Mouse (Mus musculus): Measurements from ENCODE around the gene Cct8l1. TPM values are rescaled to one million over a fixed set of nuclear protein-coding genes. Genes with fewer than 3 reads are reported as not detected.

Cct8l1 gene
- polyA plus RNA-seq, 1 experiment from 2014 or later = not detected

- Histone ChIP-seq H3K9me3 (no peaks in the 10 kb centered on the region), H3K27ac (no peak overlapping the region), H3K4me3 (no peak overlapping the region), H3K4me1 (replicated peaks) (0 out of 2 replicates have a peak, but pooled peaks cover 5% of the 10 kb centered on the region), H3K36me3 (no peaks in the 10 kb centered on the region), H3K27me3 (ENCODE audit: insufficient read depth, poor library complexity, severe bottlenecking) (no peaks in the 10 kb centered on the region)
- WGBS = 84% methylated on average over 2 of the region's 2 CpGs
- DNase-seq (ENCODE audit: low spot score) = no peak
These were observed 19.7 kb downstream of the Cct8l1 start for GRCm38 (mm10) chr5:25535566-25535965.

- 0 out of 2 replicates have a peak, but pooled peaks cover 5% of the 10 kb centered on the region for H3K4me1 ChIP-seq (replicated peaks)
- no peaks in the 10 kb centered on the region for H3K9me3 ChIP-seq
- H3K27ac ChIP-seq = no peak overlapping the region
- no peaks in the 10 kb centered on the region for H3K27me3 ChIP-seq (ENCODE audit: insufficient read depth, poor library complexity, severe bottlenecking)
- WGBS = 50% methylated on average over 2 of the region's 2 CpGs
- DNase-seq (ENCODE audit: low spot score) = no peak
- H3K36me3 ChIP-seq = no peaks in the 10 kb centered on the region
- no peak overlapping the region for H3K4me3 ChIP-seq
These were observed 20.6 kb downstream of the Cct8l1 start for GRCm38 (mm10) chr5:25536451-25536850.

- H3K27ac ChIP-seq = no peak overlapping the region
- 0 out of 2 replicates have a peak, but pooled peaks cover 5% of the 10 kb centered on the region for H3K4me1 ChIP-seq (replicated peaks)
- DNase-seq (ENCODE audit: low spot score) = no peak
- H3K9me3 ChIP-seq = no peaks in the 10 kb centered on the region
- H3K27me3 ChIP-seq (ENCODE audit: insufficient read depth, poor library complexity, severe bottlenecking) = no peaks in the 10 kb centered on the region
- 46% methylated on average over 6 of the region's 6 CpGs for WGBS
- no peak overlapping the region for H3K4me3 ChIP-seq
- no peaks in the 10 kb centered on the region for H3K36me3 ChIP-seq
These were observed 21.1 kb downstream of the Cct8l1 start for GRCm38 (mm10) chr5:25536921-25537409.

- Histone ChIP-seq H3K4me1 (replicated peaks) (0 out of 2 replicates have a peak, but pooled peaks cover 3% of the 10 kb centered on the region), H3K27me3 (ENCODE audit: insufficient read depth, poor library complexity, severe bottlenecking) (no peaks in the 10 kb centered on the region), H3K27ac (no peak overlapping the region), H3K9me3 (no peaks in the 10 kb centered on the region), H3K4me3 (no peak overlapping the region), H3K36me3 (no peaks in the 10 kb centered on the region)
- DNase-seq (ENCODE audit: low spot score) = no peak
These were observed 24.5 kb downstream of the Cct8l1 start for GRCm38 (mm10) chr5:25540412-25540811.

- WGBS = 89% methylated on average over 3 of the region's 3 CpGs
- no peaks in the 10 kb centered on the region for H3K27me3 ChIP-seq (ENCODE audit: insufficient read depth, poor library complexity, severe bottlenecking)
- no peak overlapping the region for H3K4me3 ChIP-seq
- 0 out of 2 replicates have a peak, but pooled peaks cover 3% of the 10 kb centered on the region for H3K4me1 ChIP-seq (replicated peaks)
- H3K9me3 ChIP-seq = no peaks in the 10 kb centered on the region
- H3K27ac ChIP-seq = no peak overlapping the region
- DNase-seq (ENCODE audit: low spot score) = no peak
- no peaks in the 10 kb centered on the region for H3K36me3 ChIP-seq
These were observed 25.1 kb downstream of the Cct8l1 start for GRCm38 (mm10) chr5:25540921-25541320.

- no peaks in the 10 kb centered on the region for H3K9me3 ChIP-seq
- no peak for DNase-seq (ENCODE audit: low spot score)
- 66% methylated on average over 2 of the region's 2 CpGs for WGBS
- H3K27ac ChIP-seq = no peak overlapping the region
- H3K4me1 ChIP-seq (replicated peaks) = 0 out of 2 replicates have a peak, but pooled peaks cover 3% of the 10 kb centered on the region
- no peak overlapping the region for H3K4me3 ChIP-seq
- no peaks in the 10 kb centered on the region for H3K27me3 ChIP-seq (ENCODE audit: insufficient read depth, poor library complexity, severe bottlenecking)
- H3K36me3 ChIP-seq = no peaks in the 10 kb centered on the region
These were observed 25.8 kb downstream of the Cct8l1 start for GRCm38 (mm10) chr5:25541661-25542060.

- H3K36me3 ChIP-seq = no peaks in the 10 kb centered on the region
- no peak overlapping the region for H3K4me3 ChIP-seq
- H3K4me1 ChIP-seq (replicated peaks) = no peaks in the 10 kb centered on the region
- no peak for DNase-seq (ENCODE audit: low spot score)
- WGBS = 93% methylated on average over 3 of the region's 3 CpGs
- H3K27ac ChIP-seq = no peak overlapping the region
- no peaks in the 10 kb centered on the region for H3K27me3 ChIP-seq (ENCODE audit: insufficient read depth, poor library complexity, severe bottlenecking)
- no peaks in the 10 kb centered on the region for H3K9me3 ChIP-seq
These were observed 28.2 kb downstream of the Cct8l1 start for GRCm38 (mm10) chr5:25544061-25544460.

GRCm38 (mm10) chr5:25544566-25544965 lies 28.7 kb downstream of the Cct8l1 start:
- no peaks in the 10 kb centered on the region for H3K4me1 ChIP-seq (replicated peaks)
- whole genome bisulfite sequencing = 89% methylated on average over 5 of the region's 5 CpGs
- no peaks in the 10 kb centered on the region for H3K9me3 ChIP-seq

GRCm38 (mm10) chr5:25546912-25547311 lies 31.0 kb downstream of the Cct8l1 start:
- Histone ChIP-seq H3K27me3 (ENCODE audit: insufficient read depth, poor library complexity, severe bottlenecking) (no peaks in the 10 kb centered on the region), H3K9me3 (no peaks in the 10 kb centered on the region), H3K36me3 (no peaks in the 10 kb centered on the region), H3K4me3 (no peak overlapping the region), H3K27ac (no peak overlapping the region), H3K4me1 (replicated peaks) (no peaks in the 10 kb centered on the region)
- DNase-seq (ENCODE audit: low spot score) = no peak
- 94% methylated on average over 2 of the region's 2 CpGs for WGBS

More at GRCm38 (mm10) chr5:25544566-25544965, 28.7 kb downstream of the Cct8l1 start:
- DNase-seq (ENCODE audit: low spot score) = no peak
- no peak overlapping the region for H3K27ac ChIP-seq
- H3K4me3 ChIP-seq = no peak overlapping the region
- H3K27me3 ChIP-seq (ENCODE audit: insufficient read depth, poor library complexity, severe bottlenecking) = no peaks in the 10 kb centered on the region
- H3K36me3 ChIP-seq = no peaks in the 10 kb centered on the region

- no peak overlapping the region for H3K4me3 ChIP-seq
- no peak for DNase-seq (ENCODE audit: low spot score)
- H3K36me3 ChIP-seq = no peaks in the 10 kb centered on the region
- H3K27ac ChIP-seq = no peak overlapping the region
- H3K4me1 ChIP-seq (replicated peaks) = no peaks in the 10 kb centered on the region
- no peaks in the 10 kb centered on the region for H3K9me3 ChIP-seq
- H3K27me3 ChIP-seq (ENCODE audit: insufficient read depth, poor library complexity, severe bottlenecking) = no peaks in the 10 kb centered on the region
- WGBS = 90% methylated on average over 1 of the region's 1 CpGs
These were observed 35.0 kb downstream of the Cct8l1 start for GRCm38 (mm10) chr5:25550912-25551311.

- DNase-seq (ENCODE audit: low spot score) = no peak
- H3K27me3 ChIP-seq (ENCODE audit: insufficient read depth, poor library complexity, severe bottlenecking) = no peaks in the 10 kb centered on the region
- 92% methylated on average over 1 of the region's 1 CpGs for WGBS
- H3K4me1 ChIP-seq (replicated peaks) = no peaks in the 10 kb centered on the region
- no peaks in the 10 kb centered on the region for H3K9me3 ChIP-seq
- no peaks in the 10 kb centered on the region for H3K36me3 ChIP-seq
- H3K4me3 ChIP-seq = no peak overlapping the region
- no peak overlapping the region for H3K27ac ChIP-seq
These were observed 38.3 kb downstream of the Cct8l1 start for GRCm38 (mm10) chr5:25554210-25554609.

GRCm38 (mm10) chr5:25554689-25555088 lies 38.8 kb downstream of the Cct8l1 start:
- WGBS = 55% methylated on average over 1 of the region's 1 CpGs
- no peaks in the 10 kb centered on the region for H3K27me3 ChIP-seq (ENCODE audit: insufficient read depth, poor library complexity, severe bottlenecking)
- no peaks in the 10 kb centered on the region for H3K36me3 ChIP-seq
- no peaks in the 10 kb centered on the region for H3K4me1 ChIP-seq (replicated peaks)
- no peak overlapping the region for H3K27ac ChIP-seq
- no peak for DNase-seq (ENCODE audit: low spot score)
- H3K9me3 ChIP-seq = no peaks in the 10 kb centered on the region
- H3K4me3 ChIP-seq = no peak overlapping the region

GRCm38 (mm10) chr5:25555684-25556083 lies 39.8 kb downstream of the Cct8l1 start:
- WGBS = 85% methylated on average over 5 of the region's 5 CpGs
- Histone ChIP-seq H3K36me3 (no peaks in the 10 kb centered on the region), H3K27ac (no peak overlapping the region), H3K4me3 (no peak overlapping the region), H3K4me1 (replicated peaks) (no peaks in the 10 kb centered on the region), H3K9me3 (no peaks in the 10 kb centered on the region), H3K27me3 (ENCODE audit: insufficient read depth, poor library complexity, severe bottlenecking) (no peaks in the 10 kb centered on the region)
- no peak for DNase-seq (ENCODE audit: low spot score)

- Histone ChIP-seq H3K27ac (no peak overlapping the region), H3K9me3 (no peaks in the 10 kb centered on the region), H3K27me3 (ENCODE audit: insufficient read depth, poor library complexity, severe bottlenecking) (no peaks in the 10 kb centered on the region), H3K4me1 (replicated peaks) (no peaks in the 10 kb centered on the region), H3K36me3 (no peaks in the 10 kb centered on the region), H3K4me3 (no peak overlapping the region)
- WGBS = 80% methylated on average over 5 of the region's 5 CpGs
- no peak for DNase-seq (ENCODE audit: low spot score)
These were observed 40.5 kb downstream of the Cct8l1 start for GRCm38 (mm10) chr5:25556363-25556762.
